Mouse (Mus musculus): ENCODE measurements around the gene Cdk13.

- no peak for TF ChIP-seq CTCF (IDR thresholded peaks at IDR 0.05; ENCODE audit: insufficient read depth, low read depth, low read length)
- TF ChIP-seq POLR2A (IDR thresholded peaks at IDR 0.05; ENCODE audit: insufficient read depth, low read depth, low read length): no peak
These were observed 9.0 kb downstream of the Cdk13 start for GRCm38 (mm10) chr13:17795757-17796456.
